Mouse (Mus musculus): ENCODE measurements around the gene 3110018I06Rik. TPM values are rescaled to one million over a fixed set of nuclear protein-coding genes. Genes with fewer than 3 reads are reported as not detected.

3110018I06Rik gene
- polyA plus RNA-seq (2015; fragmentation: Nextera tagmentation; extraction: Ambion mirVana): not detected in 2 replicates

DNA sequence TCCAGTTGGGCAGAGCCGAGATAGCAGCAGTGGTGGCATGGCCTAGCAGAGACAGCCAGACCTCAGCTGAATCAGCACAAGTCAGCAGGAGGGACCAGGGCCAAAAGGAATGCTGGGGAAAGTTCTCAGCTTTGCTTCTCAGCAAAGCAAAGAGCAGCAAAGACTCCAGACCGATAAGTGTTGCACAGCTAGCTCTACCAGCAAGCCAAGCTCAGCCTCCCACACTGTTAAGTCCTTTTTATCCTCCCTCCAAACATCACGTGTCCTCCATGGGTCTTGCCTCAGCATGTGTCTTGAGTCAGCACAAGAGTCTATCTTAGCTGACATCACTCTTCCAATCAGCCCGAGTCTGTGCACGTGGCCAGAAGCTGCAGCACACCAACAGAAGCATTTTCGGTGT lies at the start of gene 3110018I06Rik:
3110018I06Rik (plus strand) TSS at position 262 of the 400 bp plus-strand sequence.

Data from urinary bladder, postnatal 0 days (tissue).